Mouse (Mus musculus) CD4-positive, CD25-positive, alpha-beta regulatory T cell, adult 4 months (primary cell): ENCODE results near the gene Derl3. TPM values are rescaled to one million over a fixed set of nuclear protein-coding genes. Genes with fewer than 3 reads are reported as not detected.

Source experiments
- ATAC-seq: one replicate; pipeline ENCODE4 v1.8.0; 2017
- polyA plus RNA-seq, 2 experiments: library from polyadenylated mRNA; unstranded; fragments of 100-300 nt; shearing (Covaris generic); gene quantifications; one replicate each; pipeline ENCODE4 v1.2.1; 2017

Derl3 gene
- polyA plus RNA-seq, 2 experiments from 2014 or later = 1.0 to 2.8 TPM

- ATAC-seq = peak; percentile 35
Observed at GRCm38 (mm10) chr10:75942736-75943477, 49.7 kb downstream of the Derl3 start, which contains the start of gene Vpreb3. Gene Vpreb3, plus strand, starts transcription at chr10:75943057.

GRCm38 (mm10) chr10:75944066-75944772 is 51.0 kb downstream of the Derl3 start:
- no peak for ATAC-seq

GRCm38 (mm10) chr10:75945213-75945612 is 52.0 kb downstream of the Derl3 start:
- no peak for ATAC-seq

Other genes with a start within 250 kb of the Derl3 start
- gene Susd2, start 249.4 kb upstream of the Derl3 start, polyA plus RNA-seq = 10 to 100 TPM in 1 of 2 experiments, 1 to 10 TPM in 1; 9.2 to 19.4 TPM
- gene Cabin1, start 129.1 kb upstream of the Derl3 start, polyA plus RNA-seq = 10 to 100 TPM; 25.1 to 30.0 TPM
- gene Ddt, start 120.0 kb upstream of the Derl3 start, polyA plus RNA-seq = 10 to 100 TPM; 73.3 to 80.4 TPM
- gene Gm20441, start 112.5 kb upstream of the Derl3 start, polyA plus RNA-seq = not detected
- 10 to 100 TPM in 1 of 2 experiments, 1 to 10 TPM in 1; 6.4 to 16.8 TPM for gene Gstt3, start 112.0 kb upstream of the Derl3 start, polyA plus RNA-seq
- gene Gstt1, start 94.8 kb upstream of the Derl3 start, polyA plus RNA-seq = 1 to 10 TPM in 1 of 2 experiments, not detected in 1; 1.3 TPM
- gene Gstt4, start 70.9 kb upstream of the Derl3 start, polyA plus RNA-seq = not detected
- gene Gstt2, start 56.0 kb upstream of the Derl3 start, polyA plus RNA-seq = 10 to 100 TPM; 47.5 to 54.8 TPM
- 100 to 1,000 TPM; 486 to 555 TPM for gene Mif, start 33.2 kb upstream of the Derl3 start, polyA plus RNA-seq
- gene Smarcb1, start 28.2 kb downstream of the Derl3 start, polyA plus RNA-seq = 100 to 1,000 TPM in 1 of 2 experiments, 10 to 100 TPM in 1; 98.5 to 160 TPM
- gene Chchd10, start 39.7 kb downstream of the Derl3 start, polyA plus RNA-seq = 10 to 100 TPM; 15.3 to 18.3 TPM
- gene Mmp11, start 43.1 kb downstream of the Derl3 start, polyA plus RNA-seq = 10 to 100 TPM in 1 of 2 experiments, 1 to 10 TPM in 1; 6.1 to 11.8 TPM
- under 1 TPM in 1 of 2 experiments, not detected in 1; 0.27 TPM for gene Gm867, start 47.3 kb downstream of the Derl3 start, polyA plus RNA-seq
- 1 to 10 TPM; 1.3 to 2.1 TPM for gene Vpreb3, start 49.6 kb downstream of the Derl3 start, polyA plus RNA-seq
- gene Gm5134, start 61.1 kb downstream of the Derl3 start, polyA plus RNA-seq = 1 to 10 TPM in 1 of 2 experiments, under 1 TPM in 1; 0.55 to 1.1 TPM
- 1 to 10 TPM; 9.6 to 9.7 TPM for gene Zfp280b, start 139.2 kb downstream of the Derl3 start, polyA plus RNA-seq
- gene Slc5a4b, start 217.5 kb downstream of the Derl3 start, polyA plus RNA-seq = under 1 TPM in 1 of 2 experiments, not detected in 1; 0.09 TPM